Mouse (Mus musculus): ENCODE results near the gene Lhfpl3. TPM values are rescaled to one million over a fixed set of nuclear protein-coding genes. Genes with fewer than 3 reads are reported as not detected.

The Lhfpl3 gene
- polyA plus RNA-seq, 1 experiment from 2014 or later, result 1.1 TPM

- Histone ChIP-seq H3K4me1 (replicated peaks; ENCODE audit: control insufficient read depth, insufficient read depth, low read length) (no peaks in the 10 kb centered on the region), H3K4me3 (ENCODE audit: low read depth, low read length) (no peak overlapping the region), H3K9me3 (ENCODE audit: control insufficient read depth, low read length) (no peaks in the 10 kb centered on the region), H3K27me3 (ENCODE audit: control insufficient read depth, insufficient read depth, low read length) (no peaks in the 10 kb centered on the region), H3K9ac (ENCODE audit: low read depth, low read length) (no peak overlapping the region), H3K36me3 (ENCODE audit: control insufficient read depth, insufficient read depth, low read length) (no peaks in the 10 kb centered on the region), H3K27ac (ENCODE audit: low read depth, low read length) (no peak overlapping the region), H3K4me2 (replicated peaks; ENCODE audit: low read depth, low read length) (no peak overlapping the region)
- 86% methylated on average over 3 of the region's 3 CpGs for WGBS
- no peak for DNase-seq (ENCODE audit: low spot score)
- no peak for ATAC-seq (ENCODE audit: low FRiP score)
Observed at GRCm38 (mm10) chr5:22897228-22897627, 151.4 kb downstream of the Lhfpl3 start.

DNA sequence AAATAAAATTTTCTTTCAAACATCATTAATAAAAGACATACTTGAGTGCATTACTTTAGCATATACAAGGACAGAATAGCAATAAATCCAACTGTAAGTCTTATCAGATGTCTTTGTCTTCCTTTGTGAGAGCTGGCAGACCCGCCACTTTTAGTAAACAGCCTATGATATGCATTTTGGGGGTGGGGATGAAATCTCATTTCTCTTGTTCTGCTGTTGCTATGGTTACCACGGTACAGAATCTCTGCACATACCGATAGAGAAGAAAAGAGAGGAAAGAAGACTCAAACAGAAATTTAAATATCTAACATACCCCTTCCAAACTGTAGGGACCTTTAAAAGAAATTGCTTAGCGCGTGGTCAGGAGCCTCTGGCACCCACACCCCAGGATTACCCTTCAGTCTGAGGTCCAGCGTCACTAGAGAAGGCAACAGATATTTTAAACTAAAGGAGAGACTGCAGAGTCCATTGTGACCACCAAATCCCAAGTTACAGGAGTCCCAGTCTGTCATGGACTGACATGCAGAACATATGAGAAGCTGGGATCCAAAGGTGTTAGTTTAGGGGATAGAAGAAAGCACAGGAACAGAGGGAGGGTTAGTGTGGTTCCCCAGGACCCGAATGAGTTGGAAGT is 151.9 kb downstream of the Lhfpl3 start:
- no peak overlapping the region for H3K4me3 ChIP-seq (ENCODE audit: low read depth, low read length)
- H3K36me3 ChIP-seq (ENCODE audit: control insufficient read depth, insufficient read depth, low read length), result no peaks in the 10 kb centered on the region
- no peak overlapping the region for H3K4me2 ChIP-seq (replicated peaks; ENCODE audit: low read depth, low read length)
- H3K4me1 ChIP-seq (replicated peaks; ENCODE audit: control insufficient read depth, insufficient read depth, low read length), result no peaks in the 10 kb centered on the region
- no peaks in the 10 kb centered on the region for H3K9me3 ChIP-seq (ENCODE audit: control insufficient read depth, low read length)
- H3K27ac ChIP-seq (ENCODE audit: low read depth, low read length), result no peak overlapping the region
- no peak overlapping the region for H3K9ac ChIP-seq (ENCODE audit: low read depth, low read length)
- no peak for ATAC-seq (ENCODE audit: low FRiP score)
- 64% methylated on average over 7 of the region's 7 CpGs for WGBS
- no peaks in the 10 kb centered on the region for H3K27me3 ChIP-seq (ENCODE audit: control insufficient read depth, insufficient read depth, low read length)
- no peak for DNase-seq (ENCODE audit: low spot score)

- Histone ChIP-seq H3K4me1 (replicated peaks; ENCODE audit: control insufficient read depth, insufficient read depth, low read length) (no peaks in the 10 kb centered on the region), H3K36me3 (ENCODE audit: control insufficient read depth, insufficient read depth, low read length) (no peaks in the 10 kb centered on the region), H3K27ac (ENCODE audit: low read depth, low read length) (no peak overlapping the region), H3K9ac (ENCODE audit: low read depth, low read length) (no peak overlapping the region), H3K27me3 (ENCODE audit: control insufficient read depth, insufficient read depth, low read length) (no peaks in the 10 kb centered on the region), H3K4me2 (replicated peaks; ENCODE audit: low read depth, low read length) (no peak overlapping the region), H3K9me3 (ENCODE audit: control insufficient read depth, low read length) (no peaks in the 10 kb centered on the region), H3K4me3 (ENCODE audit: low read depth, low read length) (no peak overlapping the region)
- ATAC-seq (ENCODE audit: low FRiP score) (no peak), DNase-seq (ENCODE audit: low spot score) (no peak)
- 88% methylated on average over 2 of the region's 2 CpGs for WGBS
Observed at GRCm38 (mm10) chr5:22898593-22898992, 152.7 kb downstream of the Lhfpl3 start.

DNA sequence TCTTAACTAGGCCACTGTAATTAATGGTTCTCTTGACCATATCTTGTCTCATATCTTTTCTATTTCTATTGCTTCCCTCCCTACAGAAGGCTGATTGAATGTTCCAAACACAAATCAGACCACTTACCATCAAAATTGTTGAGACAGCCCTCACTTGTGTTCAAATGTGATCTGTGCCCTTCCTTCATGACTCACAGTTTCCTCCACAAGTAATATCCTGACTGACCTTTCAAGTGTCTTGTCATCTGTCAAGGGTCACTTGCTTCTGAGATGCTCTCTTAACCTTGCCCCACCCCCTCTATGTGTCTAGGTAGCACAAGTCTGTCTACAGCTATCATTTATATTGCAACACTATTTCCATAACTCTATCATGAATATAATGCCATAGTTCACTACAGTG is 154.1 kb downstream of the Lhfpl3 start:
- no peak overlapping the region for H3K27ac ChIP-seq (ENCODE audit: low read depth, low read length)
- no peaks in the 10 kb centered on the region for H3K36me3 ChIP-seq (ENCODE audit: control insufficient read depth, insufficient read depth, low read length)
- H3K4me1 ChIP-seq (replicated peaks; ENCODE audit: control insufficient read depth, insufficient read depth, low read length), result no peaks in the 10 kb centered on the region
- no peaks in the 10 kb centered on the region for H3K27me3 ChIP-seq (ENCODE audit: control insufficient read depth, insufficient read depth, low read length)
- ATAC-seq (ENCODE audit: low FRiP score) (no peak), DNase-seq (ENCODE audit: low spot score) (no peak)
- no peak overlapping the region for H3K4me2 ChIP-seq (replicated peaks; ENCODE audit: low read depth, low read length)
- H3K9ac ChIP-seq (ENCODE audit: low read depth, low read length), result no peak overlapping the region
- H3K4me3 ChIP-seq (ENCODE audit: low read depth, low read length), result no peak overlapping the region
- H3K9me3 ChIP-seq (ENCODE audit: control insufficient read depth, low read length), result no peaks in the 10 kb centered on the region

- 80% methylated on average over 1 of the region's 1 CpGs for WGBS
- no peaks in the 10 kb centered on the region for H3K9me3 ChIP-seq (ENCODE audit: control insufficient read depth, low read length)
- no peak overlapping the region for H3K27ac ChIP-seq (ENCODE audit: low read depth, low read length)
- H3K4me1 ChIP-seq (replicated peaks; ENCODE audit: control insufficient read depth, insufficient read depth, low read length), result no peaks in the 10 kb centered on the region
- DNase-seq (ENCODE audit: low spot score) (no peak), ATAC-seq (ENCODE audit: low FRiP score) (no peak)
- no peaks in the 10 kb centered on the region for H3K27me3 ChIP-seq (ENCODE audit: control insufficient read depth, insufficient read depth, low read length)
- H3K4me3 ChIP-seq (ENCODE audit: low read depth, low read length), result no peak overlapping the region
- H3K36me3 ChIP-seq (ENCODE audit: control insufficient read depth, insufficient read depth, low read length), result no peaks in the 10 kb centered on the region
- H3K9ac ChIP-seq (ENCODE audit: low read depth, low read length), result no peak overlapping the region
- no peak overlapping the region for H3K4me2 ChIP-seq (replicated peaks; ENCODE audit: low read depth, low read length)
Observed at GRCm38 (mm10) chr5:22917197-22917596, 171.3 kb downstream of the Lhfpl3 start.

DNA sequence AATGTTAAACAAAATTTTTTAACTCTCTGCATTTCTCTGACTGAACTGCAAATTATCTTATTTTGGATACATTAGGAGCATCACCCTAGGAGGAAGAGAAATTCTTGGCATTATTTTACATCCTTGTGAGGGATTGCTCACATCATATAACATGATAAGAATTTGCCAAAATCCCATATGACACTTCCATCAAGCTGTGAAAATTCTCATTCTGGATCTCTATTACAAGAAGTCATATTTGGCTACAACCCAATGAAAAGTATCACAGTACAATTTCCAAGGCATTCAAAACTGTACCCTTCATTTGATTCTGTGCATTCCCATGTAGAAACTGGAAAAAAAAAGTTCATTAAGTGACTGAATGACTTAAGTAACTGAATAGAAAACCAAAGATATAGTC is 180.3 kb downstream of the Lhfpl3 start:
- H3K27me3 ChIP-seq (ENCODE audit: control insufficient read depth, insufficient read depth, low read length), result no peaks in the 10 kb centered on the region
- no peak overlapping the region for H3K9ac ChIP-seq (ENCODE audit: low read depth, low read length)
- no peak overlapping the region for H3K4me3 ChIP-seq (ENCODE audit: low read depth, low read length)
- H3K4me1 ChIP-seq (replicated peaks; ENCODE audit: control insufficient read depth, insufficient read depth, low read length), result no peaks in the 10 kb centered on the region
- no peaks in the 10 kb centered on the region for H3K36me3 ChIP-seq (ENCODE audit: control insufficient read depth, insufficient read depth, low read length)
- DNase-seq (ENCODE audit: low spot score) (no peak), ATAC-seq (ENCODE audit: low FRiP score) (no peak)
- H3K27ac ChIP-seq (ENCODE audit: low read depth, low read length), result no peak overlapping the region
- no peaks in the 10 kb centered on the region for H3K9me3 ChIP-seq (ENCODE audit: control insufficient read depth, low read length)
- no peak overlapping the region for H3K4me2 ChIP-seq (replicated peaks; ENCODE audit: low read depth, low read length)

GRCm38 (mm10) chr5:22928746-22929145 is 182.9 kb downstream of the Lhfpl3 start:
- ATAC-seq (ENCODE audit: low FRiP score), result no peak
- H3K4me1 ChIP-seq (replicated peaks; ENCODE audit: control insufficient read depth, insufficient read depth, low read length), result no peaks in the 10 kb centered on the region
- no peak overlapping the region for H3K9ac ChIP-seq (ENCODE audit: low read depth, low read length)
- WGBS, result 63% methylated on average over 2 of the region's 2 CpGs
- H3K4me2 ChIP-seq (replicated peaks; ENCODE audit: low read depth, low read length), result no peak overlapping the region
- no peak for DNase-seq (ENCODE audit: low spot score)
- no peak overlapping the region for H3K27ac ChIP-seq (ENCODE audit: low read depth, low read length)
- H3K4me3 ChIP-seq (ENCODE audit: low read depth, low read length), result no peak overlapping the region
- no peaks in the 10 kb centered on the region for H3K27me3 ChIP-seq (ENCODE audit: control insufficient read depth, insufficient read depth, low read length)
- no peaks in the 10 kb centered on the region for H3K9me3 ChIP-seq (ENCODE audit: control insufficient read depth, low read length)
- no peaks in the 10 kb centered on the region for H3K36me3 ChIP-seq (ENCODE audit: control insufficient read depth, insufficient read depth, low read length)

GRCm38 (mm10) chr5:22943306-22943705 is 197.4 kb downstream of the Lhfpl3 start:
- Histone ChIP-seq H3K4me3 (ENCODE audit: low read depth, low read length) (no peak overlapping the region), H3K9me3 (ENCODE audit: control insufficient read depth, low read length) (no peaks in the 10 kb centered on the region), H3K9ac (ENCODE audit: low read depth, low read length) (no peak overlapping the region), H3K27ac (ENCODE audit: low read depth, low read length) (no peak overlapping the region), H3K27me3 (ENCODE audit: control insufficient read depth, insufficient read depth, low read length) (no peaks in the 10 kb centered on the region), H3K4me2 (replicated peaks; ENCODE audit: low read depth, low read length) (no peak overlapping the region), H3K4me1 (replicated peaks; ENCODE audit: control insufficient read depth, insufficient read depth, low read length) (no peaks in the 10 kb centered on the region), H3K36me3 (ENCODE audit: control insufficient read depth, insufficient read depth, low read length) (no peaks in the 10 kb centered on the region)
- 62% methylated on average over 5 of the region's 5 CpGs for WGBS
- ATAC-seq (ENCODE audit: low FRiP score) (no peak), DNase-seq (ENCODE audit: low spot score) (peak; percentile 26)

DNA sequence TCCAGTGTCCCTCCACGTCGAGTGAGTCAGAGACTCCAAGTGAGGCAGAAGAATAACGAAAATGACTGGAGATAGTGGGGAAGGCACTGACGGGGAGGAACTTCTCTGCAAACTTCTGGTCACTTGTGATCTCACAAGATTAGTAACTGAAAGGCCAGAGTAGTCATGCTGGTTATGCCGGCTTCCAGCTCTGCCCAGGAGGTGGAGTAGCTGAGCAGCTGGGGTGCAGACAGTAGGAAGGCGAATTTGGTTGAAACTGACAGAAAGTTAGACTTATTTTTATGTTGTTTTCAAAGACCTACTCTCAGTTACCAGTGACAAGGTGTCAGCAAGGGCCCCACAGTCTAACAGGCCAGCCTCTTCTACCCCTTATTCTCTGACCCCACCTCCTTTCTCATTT is 217.4 kb downstream of the Lhfpl3 start:
- Histone ChIP-seq H3K4me1 (replicated peaks; ENCODE audit: control insufficient read depth, insufficient read depth, low read length) (no peaks in the 10 kb centered on the region), H3K9me3 (ENCODE audit: control insufficient read depth, low read length) (no peaks in the 10 kb centered on the region), H3K9ac (ENCODE audit: low read depth, low read length) (no peak overlapping the region), H3K4me2 (replicated peaks; ENCODE audit: low read depth, low read length) (no peak overlapping the region), H3K27ac (ENCODE audit: low read depth, low read length) (no peak overlapping the region), H3K27me3 (ENCODE audit: control insufficient read depth, insufficient read depth, low read length) (no peaks in the 10 kb centered on the region), H3K36me3 (ENCODE audit: control insufficient read depth, insufficient read depth, low read length) (no peaks in the 10 kb centered on the region), H3K4me3 (ENCODE audit: low read depth, low read length) (no peak overlapping the region)
- ATAC-seq (ENCODE audit: low FRiP score), result no peak
- WGBS, result 70% methylated on average over 6 of the region's 6 CpGs
- DNase-seq (ENCODE audit: low spot score), result no peak
